Mouse (Mus musculus): ENCODE data around the gene Btbd9. TPM values are rescaled to one million over a fixed set of nuclear protein-coding genes. Genes with fewer than 3 reads are reported as not detected.

Btbd9 gene
- polyA plus RNA-seq, 1 experiment from 2014 or later, result 51.9 TPM

DNA sequence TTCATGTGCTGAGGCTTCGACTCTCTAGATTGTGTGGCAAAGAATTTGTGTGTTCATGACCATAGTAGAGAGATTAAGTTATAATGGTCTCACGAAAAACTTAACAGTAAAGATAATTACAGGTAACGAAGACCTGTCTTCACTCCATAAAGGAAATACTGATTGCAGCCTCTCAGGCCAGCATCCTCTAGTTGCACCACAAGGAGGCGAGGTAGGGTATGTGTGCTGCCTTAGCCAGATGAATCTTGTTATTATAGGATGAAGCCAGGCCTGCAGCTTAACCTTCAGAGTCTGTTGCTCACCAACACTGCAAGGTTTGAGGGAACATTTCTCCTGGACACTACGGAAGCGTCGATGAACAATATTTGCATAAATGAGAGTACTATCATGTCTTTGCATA, 170.3 kb downstream of the Btbd9 start:
- no peak for DNase-seq (ENCODE audit: low spot score)

DNA sequence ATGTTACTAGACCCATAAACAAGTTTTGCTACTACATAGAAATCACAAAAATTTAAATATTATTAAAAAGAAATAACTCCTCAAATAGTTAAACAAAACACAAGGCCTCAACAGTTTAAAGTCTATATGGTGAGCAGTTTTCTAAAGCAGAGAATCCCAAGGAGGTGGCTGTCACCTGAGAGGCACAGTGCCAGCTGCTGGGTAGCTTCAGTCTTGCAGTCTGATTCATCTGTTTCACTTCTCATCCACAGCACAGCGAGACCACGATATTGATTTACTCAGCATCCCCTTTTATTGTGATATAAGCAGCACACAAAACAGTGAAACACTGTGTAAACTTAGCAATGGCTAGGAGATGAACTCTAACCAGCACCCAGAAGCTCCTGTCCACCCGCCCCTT, 173.4 kb downstream of the Btbd9 start:
- no peak for DNase-seq (ENCODE audit: low spot score)

DNA sequence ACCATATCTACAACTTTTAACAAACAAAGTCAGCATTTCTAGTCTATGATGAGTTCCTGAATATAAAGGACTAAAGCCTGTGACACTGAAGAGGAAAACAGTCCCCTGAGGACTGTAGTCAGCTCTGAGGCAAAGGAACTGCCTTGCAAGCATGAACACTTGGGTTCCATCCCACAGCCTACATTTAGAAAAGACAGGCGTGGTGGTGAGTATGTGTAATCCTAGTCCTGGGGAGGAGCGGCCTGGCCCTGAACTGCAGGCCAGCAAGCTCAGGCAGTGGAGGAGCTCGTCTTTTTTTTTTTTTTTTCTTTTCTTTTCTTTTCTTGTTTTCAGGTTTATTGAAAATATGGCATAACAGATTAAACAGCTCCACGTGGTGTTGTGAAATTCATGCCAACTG, 181.0 kb downstream of the Btbd9 start:
- no peak for DNase-seq (ENCODE audit: low spot score)

DNA sequence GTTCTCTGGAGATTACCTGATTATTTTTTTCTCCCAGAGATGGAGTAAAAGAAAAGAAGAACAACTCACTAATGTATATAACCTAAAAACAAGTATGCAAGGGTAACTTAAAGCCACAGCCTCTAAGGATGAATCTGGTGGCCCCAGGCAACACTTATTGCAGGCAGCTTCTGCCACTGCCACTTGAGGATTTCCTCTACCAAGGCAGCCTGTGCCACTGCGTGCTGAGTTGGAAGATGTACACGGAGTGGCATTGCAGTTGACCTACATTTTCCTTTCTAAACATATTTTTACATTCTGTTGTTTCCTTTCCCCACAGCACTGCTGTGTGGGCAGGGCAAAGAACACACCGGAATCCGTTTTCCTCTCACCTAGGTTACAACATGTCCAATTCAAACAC, 184.3 kb downstream of the Btbd9 start:
- no peak for DNase-seq (ENCODE audit: low spot score)

DNA sequence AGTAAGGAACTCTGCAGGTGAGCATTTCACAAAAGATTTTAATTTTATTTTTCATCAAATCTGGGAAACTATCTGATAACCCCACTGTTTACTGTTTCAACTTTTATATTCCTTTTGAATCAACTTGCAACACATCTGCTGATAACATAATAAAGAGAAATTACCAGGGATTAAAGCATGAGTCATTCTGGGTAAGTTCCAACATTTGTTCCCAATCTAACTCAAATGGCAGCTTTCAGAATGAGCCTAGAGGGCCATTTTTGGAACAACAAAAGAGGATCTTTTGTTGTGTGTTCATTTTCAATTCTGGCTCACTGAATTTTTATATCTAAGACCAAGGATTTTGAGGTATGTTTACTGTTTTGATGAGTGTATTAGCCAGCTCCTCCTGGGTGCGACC, 185.1 kb downstream of the Btbd9 start:
- DNase-seq (ENCODE audit: low spot score), result no peak

DNA sequence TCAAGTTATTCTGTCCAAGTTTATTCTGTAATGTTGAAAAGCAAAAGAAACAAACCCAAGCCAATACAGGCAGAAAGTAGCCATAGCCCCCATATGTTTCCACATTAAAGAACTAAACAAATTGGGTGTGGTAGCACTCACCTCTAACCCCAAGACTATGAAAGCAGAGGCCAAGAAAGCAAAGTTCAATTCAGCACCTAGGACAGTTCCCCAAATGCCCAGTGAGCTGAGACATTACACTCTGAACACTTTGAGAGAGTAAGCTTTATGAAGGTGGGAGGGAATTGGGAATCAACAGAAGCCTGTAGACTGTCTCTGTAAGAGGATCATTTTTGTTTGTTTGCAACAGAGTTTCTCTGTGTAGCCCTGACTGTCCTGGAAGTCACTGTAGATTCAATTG, 186.6 kb downstream of the Btbd9 start:
- peak; percentile 44 for DNase-seq (ENCODE audit: low spot score)

DNA sequence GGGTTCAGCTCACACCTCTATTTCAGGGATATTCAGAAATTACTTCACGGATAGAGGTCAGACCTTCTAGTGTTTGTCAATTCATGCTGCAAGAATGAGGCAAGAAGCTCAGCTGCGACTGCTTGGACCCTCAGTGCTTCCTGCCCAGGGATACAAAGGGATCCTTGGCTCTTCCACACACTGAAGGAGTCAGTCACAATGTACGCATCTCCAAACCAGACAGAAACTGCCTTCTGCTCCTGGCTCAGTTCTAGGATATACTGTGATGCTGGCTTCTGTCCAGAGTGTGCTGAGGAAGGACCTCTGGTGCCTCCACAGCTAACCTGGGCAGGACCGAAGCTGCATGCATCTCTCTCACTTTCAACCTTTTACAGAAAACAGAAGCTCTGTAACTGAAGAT, 187.5 kb downstream of the Btbd9 start:
- DNase-seq (ENCODE audit: low spot score), result no peak

DNA sequence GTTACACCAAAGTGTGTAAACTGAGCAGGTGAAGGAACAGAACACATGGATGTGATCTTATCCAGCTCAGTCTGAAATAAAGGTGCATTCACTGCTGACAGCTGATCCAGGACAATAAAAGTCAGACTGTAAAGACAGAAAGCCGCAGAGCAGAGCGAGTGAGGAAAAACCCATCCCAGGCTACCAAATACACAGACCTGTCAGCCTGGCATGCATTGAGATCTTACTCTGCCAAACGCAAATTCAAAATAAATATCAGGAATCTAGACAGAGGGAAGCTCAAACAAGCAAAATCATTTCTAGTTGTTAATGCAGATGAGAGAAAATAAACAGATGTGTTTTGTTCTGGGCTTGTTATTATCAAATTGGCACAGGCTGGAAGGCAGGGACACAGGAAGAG, 187.9 kb downstream of the Btbd9 start:
- DNase-seq (ENCODE audit: low spot score), result no peak

DNA sequence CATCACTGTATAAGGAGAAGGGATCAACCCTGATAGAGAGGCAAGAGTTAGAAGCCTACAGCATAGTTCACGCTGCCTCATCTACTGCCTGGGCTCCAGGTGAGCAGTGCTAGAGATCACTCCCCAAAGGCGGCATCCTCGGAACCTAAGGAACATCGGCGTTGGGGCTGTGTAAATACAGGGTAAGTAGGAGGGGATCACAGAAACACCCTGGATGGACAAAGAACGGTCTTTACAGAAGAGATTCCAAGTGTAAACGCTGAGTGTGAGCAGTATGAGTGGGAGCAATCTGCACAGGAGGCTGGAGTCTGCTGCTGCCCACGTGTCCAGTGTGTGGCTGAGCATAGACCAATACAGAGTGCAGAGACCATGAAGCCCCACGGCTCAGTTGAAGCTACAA, 190.0 kb downstream of the Btbd9 start:
- no peak for DNase-seq (ENCODE audit: low spot score)

DNA sequence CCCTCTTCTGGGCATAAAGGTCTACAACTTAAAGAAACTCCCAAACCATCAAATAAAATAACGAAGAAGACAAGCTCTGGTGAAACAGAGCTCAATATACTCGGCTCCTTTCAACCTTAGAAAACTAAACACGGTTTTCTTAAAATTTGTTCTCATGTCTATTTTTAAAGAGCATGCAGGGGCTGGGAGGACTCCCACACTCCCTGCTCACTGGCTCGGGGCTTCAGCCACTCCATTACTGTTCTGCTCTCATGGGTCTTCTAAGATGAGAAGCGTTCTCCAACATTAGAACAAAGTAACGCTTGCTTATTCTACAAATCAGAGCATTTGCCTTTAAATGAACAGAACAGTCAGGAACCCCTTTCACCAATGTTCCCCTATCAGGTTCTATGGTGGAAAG, 192.6 kb downstream of the Btbd9 start:
- no peak for DNase-seq (ENCODE audit: low spot score)

DNA sequence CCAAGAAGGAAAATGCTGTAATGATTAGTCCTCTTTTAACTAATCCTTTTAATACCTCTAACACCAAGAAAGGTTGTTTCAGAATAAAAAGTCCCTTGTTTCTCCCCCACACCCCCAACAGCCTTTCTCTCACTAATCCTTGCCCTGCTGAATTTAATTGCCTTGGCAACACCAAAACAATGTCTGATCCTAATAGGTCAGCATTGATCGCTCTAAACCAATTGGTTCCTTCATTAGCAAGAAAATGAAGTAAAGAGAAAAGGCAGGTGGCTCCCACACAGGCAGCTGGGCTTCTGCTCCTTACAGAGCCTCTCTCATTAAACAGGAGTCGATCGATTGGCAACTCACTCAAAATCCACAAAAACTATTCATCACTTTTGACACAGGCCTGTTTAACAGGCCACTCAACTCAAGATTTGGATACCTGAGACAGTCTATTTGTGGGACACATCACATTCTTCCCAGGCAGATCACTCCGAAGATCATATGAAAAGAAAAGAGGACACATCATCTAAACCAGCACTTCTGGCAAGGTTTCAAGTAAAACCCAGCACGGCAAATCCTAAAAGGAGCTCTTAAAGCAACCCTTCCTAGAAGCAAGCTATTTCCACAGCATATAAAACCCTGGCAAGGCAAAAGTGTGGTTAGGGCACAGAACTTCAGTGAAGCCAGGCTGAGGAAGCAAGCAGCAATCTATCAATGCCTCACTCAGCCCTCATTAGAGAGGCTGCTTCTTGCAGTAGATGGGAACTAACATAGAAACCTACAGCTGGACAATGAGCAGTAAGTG, 197.9 kb downstream of the Btbd9 start:
- no peak for DNase-seq (ENCODE audit: low spot score)

DNA sequence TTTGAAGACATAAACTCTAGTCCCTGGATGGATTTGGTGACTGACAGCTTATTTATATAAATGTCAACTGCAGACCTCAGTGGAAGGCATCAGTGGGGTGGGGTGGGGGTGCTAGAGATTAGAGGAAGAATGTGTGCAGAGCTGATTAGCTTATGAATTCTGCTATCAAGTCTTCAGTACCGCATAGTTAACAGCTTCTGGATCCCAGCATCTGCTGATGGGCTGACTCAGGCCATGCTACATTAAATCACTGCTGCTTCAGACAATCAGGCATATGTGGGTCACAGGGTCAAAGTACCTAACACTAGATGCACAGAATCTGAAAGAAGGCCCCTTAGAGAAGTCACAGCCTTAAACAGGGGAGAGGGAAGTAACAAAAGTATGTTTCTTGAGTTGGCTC, 198.5 kb downstream of the Btbd9 start:
- DNase-seq (ENCODE audit: low spot score), result no peak

DNA sequence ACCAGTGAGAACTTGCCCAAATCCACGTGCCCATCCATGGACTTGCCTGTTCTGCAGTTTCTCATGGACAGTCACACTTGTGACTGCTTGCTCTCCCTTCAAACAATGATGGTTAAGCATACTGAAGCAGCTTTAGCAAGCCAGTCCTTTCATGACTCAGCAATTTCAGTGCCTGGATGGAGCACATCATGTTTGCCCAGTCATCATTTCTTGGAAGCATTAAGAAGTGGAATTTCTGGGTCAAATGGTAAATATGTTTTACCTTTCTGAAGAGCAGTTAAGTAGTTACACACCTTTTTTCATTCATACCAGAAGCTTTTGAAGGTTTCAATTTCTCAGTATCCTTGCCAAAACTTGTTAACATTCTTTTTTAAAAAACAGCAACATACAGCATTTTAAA, 201.2 kb downstream of the Btbd9 start:
- no peak for DNase-seq (ENCODE audit: low spot score)

DNA sequence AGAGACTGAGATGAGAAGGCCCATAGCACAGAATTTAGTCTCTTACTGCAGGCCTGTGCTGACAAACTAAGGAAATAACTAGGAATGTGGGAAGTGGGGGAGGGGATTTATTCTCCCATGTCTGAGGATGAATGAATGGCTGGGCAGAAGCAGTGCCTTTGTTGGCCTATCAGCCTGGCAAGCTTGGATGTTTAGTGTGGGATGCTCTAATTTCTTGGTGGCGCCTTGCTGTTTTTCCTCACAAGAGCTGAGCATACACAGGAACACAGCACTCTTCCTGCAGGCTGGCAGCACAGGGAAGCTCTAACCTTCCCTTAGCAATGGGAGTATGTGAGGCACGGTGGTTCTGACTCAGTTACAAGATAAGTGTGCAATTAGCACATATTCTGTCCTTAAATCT, 207.7 kb downstream of the Btbd9 start:
- DNase-seq (ENCODE audit: low spot score), result no peak

DNA sequence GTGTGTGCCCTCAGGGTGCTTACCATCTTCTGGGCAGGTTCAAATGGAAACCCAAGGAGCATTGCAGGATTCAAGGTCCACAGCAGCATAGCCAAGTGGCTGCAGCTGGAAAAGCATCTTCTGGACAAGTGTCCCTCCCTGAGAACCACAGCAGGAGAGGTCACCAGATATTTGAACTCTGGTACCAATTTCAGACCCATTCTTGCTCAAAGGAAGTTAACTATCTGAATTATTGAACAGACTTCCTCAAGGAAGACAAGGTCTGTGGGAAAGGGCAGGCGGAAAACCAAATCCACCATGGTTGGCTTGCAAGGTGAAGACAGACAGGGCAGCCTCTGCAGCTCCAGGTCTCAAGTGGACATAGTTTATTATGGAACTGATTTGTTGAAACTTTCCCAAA, 211.6 kb downstream of the Btbd9 start:
- no peak for DNase-seq (ENCODE audit: low spot score)

DNA sequence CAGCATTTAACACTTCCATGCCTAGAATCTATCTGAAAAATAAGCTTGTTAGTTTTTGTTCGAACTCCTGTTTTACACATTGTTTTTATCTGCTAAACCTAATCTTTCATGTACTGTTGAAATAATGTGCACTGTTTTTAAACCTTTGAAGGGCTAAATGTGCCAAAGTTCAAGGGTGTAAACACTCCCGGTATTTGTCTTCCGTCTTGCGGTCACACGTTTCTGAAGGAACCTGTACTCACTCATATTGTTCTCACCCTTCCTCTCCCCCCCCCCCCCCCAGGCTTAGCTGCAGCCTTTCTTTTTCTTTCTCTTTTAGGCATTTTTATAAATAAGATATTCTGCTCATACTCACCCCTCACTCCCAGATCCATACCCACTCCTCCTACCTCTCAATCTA, 212.9 kb downstream of the Btbd9 start:
- peak; percentile 20 for DNase-seq (ENCODE audit: low spot score)

DNA sequence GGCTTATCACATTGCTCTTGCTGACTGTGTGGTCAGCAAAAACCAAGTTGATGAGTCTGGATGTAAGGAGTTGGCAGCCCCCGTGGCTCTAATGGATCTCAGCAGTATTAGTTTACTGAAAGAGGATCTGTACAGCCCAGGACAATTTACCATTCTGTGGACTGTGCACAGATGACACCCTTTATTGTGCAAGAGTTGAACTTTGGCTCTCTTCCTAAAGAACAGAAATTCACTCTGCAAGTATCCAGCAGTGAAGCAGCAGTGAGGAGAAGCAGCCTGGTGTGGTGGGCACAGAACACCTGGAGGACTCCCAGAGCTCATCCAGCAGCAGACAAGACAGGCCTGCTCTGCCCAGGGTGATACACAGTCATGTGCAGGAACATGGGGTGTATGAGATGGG, 215.6 kb downstream of the Btbd9 start:
- DNase-seq (ENCODE audit: low spot score), result no peak

DNA sequence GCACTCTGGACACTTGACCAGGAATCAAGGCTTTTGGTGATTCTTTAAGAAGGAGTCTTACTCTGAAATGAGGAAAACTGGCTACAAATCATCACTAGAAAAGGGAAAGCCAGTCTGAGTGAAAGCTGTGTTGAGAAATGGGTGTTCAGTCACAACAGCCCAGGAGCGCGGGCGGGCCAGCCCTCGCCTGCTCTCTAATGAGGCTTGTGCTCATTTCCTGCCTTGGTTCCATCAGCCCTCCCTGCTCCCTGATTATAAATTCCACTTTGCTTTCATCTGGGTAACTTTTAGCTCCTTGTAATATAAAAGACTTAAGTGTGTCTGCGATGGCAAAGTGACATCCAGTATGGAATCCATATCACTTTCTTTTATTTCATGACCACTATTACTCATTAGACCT, 216.9 kb downstream of the Btbd9 start:
- no peak for DNase-seq (ENCODE audit: low spot score)

DNA sequence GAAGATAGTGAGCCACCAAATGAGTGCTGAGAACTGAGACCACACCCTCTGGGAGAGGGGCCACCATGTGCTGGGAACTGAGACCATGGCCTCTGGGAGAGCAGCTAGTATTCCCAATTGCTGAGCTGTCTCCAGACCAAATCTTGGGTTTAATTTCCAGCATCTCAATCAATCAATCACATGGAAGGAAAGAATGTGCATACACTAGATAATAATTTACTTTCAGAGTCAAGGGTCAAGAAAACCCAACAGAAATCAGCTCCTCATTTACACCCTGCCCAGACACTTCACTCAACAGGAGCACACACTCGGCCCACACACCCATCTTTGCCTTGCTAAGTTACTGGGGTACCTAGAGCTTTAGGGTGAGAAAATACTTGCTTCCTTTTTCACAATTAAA, 220.9 kb downstream of the Btbd9 start:
- DNase-seq (ENCODE audit: low spot score), result no peak

DNA sequence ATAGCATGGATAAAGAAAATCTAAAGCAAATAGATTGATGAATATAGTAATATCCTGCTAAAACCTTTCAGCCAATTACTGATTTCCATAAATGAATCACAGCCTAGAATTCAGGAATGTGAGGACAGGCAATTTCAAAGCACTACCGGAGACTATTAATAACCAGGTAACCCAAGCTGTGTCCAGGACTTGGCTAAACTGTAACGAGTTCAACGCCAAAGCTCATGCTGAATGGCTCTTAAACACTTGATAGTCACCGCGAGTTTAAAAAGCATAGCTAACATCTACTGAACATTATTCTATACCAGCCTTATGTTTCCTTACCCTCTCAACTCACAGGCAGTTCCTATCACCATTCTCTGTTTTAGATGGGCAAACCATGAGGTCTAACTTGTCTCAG, 221.9 kb downstream of the Btbd9 start:
- no peak for DNase-seq (ENCODE audit: low spot score)

DNA sequence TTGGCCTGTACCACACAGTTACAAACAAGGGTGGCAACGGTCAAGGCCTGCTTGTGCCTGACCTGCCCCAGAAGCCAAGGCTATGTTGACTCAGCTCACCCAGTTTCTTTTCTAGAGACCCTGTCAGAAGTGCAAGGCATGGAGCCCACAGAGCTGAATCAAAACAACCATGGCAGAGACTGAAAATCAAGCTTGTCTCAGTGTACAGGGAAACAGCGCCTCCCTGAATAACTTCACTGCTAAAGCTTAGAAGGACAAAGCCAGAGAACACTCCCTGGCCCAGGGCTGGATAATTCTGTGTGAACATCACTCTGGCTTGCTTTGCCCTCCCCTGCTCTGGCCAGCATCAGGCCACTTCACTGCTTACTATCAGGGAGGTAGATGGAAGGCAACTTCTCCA, 228.3 kb downstream of the Btbd9 start:
- DNase-seq (ENCODE audit: low spot score), result no peak

DNA sequence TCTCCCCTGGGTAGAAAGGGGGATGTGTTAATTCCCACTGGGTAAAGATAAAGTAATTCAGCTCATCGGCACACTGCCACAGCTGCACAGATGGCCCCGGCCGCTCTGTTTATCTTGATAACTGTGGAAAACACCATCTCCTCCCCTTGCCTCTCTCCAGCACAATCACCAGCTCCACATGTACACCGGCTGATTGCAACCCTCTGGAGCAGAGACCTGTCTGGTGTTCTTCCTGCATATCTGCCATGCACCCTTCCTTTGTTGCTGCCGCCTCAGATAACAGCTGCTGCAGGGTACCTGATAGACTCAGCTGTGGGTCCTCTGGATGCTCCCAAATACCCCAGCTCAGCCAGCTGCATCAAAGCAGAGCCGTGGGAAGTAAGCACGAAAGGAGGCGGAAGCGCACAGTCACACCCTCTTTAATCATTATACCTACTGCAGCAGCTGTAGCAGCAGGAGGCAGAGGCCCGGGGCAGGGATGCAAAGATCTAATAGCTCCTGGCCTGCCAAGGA, 229.1 kb downstream of the Btbd9 start:
- DNase-seq (ENCODE audit: low spot score), result peak; percentile 3

DNA sequence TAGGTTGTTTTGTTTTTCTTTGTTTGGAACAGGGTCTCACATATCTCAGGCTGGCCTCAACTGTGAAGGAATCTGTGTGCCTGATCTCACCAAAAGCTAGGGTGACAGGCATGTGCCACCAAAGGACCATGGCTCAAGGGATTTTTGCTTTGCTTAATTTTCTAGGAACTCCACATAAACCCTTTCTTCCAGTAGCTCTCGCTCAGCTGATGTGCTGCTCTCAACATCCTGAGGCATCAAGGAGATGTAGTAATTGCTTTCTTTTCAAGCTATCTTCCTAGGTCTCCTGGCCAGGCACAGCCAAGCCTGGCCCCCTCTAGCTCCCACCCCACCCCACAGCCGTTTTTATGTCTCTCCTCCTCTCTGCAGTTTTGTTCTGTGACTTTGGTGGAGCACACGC, 231.3 kb downstream of the Btbd9 start:
- DNase-seq (ENCODE audit: low spot score), result no peak
